Mouse (Mus musculus): ENCODE measurements at regions not wholly inside any gene's neighbourhood (a gene's known extent, or its start where the extent isn't known, plus 50 kb on each side); places are given as distances from the start of the nearest gene placed in this dataset.

DNA sequence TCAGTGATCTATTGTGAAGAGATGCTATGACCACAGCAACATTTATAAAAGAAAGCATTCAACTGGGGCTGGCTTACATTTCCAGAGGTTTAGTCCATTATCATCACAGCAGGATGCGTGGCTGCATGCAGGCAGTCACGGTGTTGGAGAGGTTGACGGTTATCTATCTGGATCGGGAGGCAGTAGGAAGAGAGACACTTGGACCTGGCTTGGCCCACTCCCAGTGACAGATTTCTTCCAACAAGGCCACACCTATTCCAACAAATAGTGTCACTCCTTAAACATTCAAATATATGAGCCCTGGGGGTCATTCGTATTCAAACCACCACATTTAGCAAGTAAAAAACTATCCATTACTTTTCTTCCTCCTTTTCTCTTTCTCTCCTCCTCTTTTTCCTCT is 77.4 kb upstream of the Ltbp1 start:
- no peak for TF ChIP-seq CTCF (IDR thresholded peaks at IDR 0.05; ENCODE audit: low read depth)
- TF ChIP-seq EP300 (optimal IDR thresholded peaks at IDR 0.05): no peak

All from stomach, postnatal 0 days (tissue).